Mouse (Mus musculus): ENCODE data around the gene Zfp362.

Gene Zfp362

DNA sequence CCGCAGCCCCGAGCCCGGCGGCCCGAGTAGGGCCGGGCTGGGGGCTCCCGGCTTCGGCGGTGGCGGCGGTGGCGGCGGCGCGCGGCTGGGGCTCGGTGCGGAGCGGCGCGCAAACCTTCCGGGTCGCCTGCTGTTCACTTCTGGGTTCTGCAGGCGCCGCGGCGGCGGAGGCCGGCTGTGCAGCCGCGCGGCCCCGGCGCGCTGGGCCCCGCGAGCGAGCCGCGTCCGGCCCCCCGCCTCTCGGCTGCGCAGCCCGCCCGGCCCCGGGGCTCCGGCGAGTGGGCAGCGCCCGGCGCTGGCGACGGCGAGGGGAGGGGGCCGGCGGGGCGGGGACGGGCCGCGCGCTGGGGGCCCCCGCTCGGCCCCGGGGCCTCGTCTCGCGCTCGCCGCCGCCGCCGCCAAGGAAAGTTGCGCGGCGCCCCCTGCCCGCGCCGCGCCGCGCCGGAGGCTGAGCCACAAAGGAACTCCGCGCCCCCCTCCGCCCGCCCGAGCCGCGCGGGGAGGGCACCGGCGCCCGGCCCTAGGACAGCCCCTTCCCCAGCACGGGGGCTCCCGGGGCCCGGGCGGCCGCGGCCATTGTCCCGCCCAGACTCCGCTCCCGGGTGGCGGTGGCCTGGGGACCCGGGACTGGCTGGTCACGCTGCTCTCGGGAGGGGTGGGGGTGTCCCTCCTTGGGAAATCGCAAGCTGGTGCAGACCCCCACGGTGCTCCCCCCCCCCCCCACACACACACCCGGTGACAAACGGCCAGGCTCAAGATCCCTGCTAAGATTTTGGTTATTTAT lies at the start of gene Zfp362:
Zfp362 (minus strand) TSS at position 3 of the 784 bp plus-strand sequence.
- peak; percentile 67 to 80 for DNase-seq

DNA sequence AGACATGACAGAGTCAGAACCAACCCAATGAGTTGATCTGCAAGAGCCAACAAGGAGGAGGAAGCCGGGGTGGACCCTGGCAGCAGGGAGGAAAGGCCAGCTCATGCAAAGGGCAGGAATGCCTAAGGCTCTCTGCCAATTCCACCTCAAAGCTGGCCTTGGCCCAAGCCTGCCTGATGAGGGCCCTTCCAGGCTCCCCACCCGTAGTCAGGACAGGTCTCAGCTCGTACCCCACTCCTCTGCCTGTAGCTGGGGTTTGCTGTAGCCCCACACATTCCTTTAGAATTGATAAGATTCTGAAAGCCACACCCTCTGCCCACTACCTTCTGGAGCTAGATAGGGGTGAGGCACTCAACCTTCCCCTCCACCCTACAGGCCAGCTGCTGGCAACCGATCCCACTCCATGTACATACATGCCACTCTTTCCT lies 49.8 kb upstream of the Zfp362 start:
- DNase-seq, result peak; percentile 72 to 79

DNA sequence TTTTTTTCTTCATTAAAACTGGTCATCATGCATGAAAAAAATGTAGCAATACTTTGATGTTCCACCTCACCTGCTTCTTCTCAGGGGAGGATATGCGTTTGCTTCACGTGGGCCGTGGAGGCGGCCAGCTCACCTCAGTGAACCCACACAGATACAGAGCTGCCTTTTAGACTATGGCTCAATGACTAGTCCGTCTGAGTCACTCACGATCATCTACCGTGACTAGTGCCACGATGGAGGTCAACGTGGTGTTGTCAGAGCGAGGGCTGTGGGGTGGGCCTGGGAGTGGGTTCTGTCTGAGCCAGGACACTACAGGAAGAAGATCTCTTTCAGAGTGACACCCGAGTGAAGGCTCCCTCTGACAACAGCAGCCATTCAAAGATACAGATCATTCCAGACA lies 47.3 kb upstream of the Zfp362 start:
- no peak for DNase-seq

DNA sequence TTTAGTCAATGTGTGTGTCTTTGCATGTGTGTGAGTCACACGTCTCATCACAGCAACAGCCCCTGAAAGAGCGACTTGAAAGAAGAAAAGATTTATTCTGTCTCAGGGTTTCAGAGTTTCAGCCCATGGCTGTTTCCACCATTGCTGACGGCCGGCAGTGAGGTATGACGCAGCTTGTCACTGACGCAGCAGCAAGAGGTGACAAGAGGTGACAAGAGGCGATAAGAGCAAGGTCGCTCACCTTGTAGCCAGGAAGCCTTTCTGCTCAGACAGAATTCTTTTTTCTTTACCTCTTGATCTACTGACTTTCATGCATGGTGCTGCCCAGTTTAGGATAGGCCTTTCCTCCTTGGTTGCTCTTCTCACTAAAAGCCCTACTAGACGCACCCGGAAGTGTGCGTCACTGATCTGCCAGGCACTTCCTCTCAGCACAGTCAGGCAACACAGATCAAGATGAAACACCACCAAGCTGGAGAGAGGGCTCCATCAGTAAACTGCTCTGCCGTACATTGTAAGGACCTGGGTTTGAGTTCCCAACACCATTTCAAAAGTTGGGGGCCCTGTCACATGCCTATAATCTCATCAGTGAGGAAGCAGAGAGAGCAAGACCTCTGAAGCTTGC lies 46.5 kb upstream of the Zfp362 start:
- DNase-seq, result no peak

DNA sequence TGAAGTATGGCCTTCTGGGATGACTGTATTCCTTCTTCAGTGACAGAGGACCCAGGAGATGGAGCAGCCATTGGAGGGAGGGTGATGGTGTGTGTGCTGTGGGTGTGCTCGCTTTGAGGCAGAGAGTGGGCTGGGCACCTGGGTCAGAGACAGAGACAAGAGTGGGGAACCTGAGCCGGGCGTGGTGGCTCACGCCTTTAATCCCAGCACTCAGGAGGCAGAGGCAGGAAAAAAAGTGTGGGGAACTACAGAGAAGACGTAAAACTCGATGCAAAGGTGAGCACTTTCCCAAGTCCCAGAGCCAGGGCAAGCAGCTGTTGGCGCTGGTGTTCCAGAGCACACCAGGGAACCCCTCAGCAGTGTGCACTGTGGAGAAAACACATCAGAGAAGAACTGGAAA lies 43.8 kb upstream of the Zfp362 start:
- DNase-seq, result no peak

DNA sequence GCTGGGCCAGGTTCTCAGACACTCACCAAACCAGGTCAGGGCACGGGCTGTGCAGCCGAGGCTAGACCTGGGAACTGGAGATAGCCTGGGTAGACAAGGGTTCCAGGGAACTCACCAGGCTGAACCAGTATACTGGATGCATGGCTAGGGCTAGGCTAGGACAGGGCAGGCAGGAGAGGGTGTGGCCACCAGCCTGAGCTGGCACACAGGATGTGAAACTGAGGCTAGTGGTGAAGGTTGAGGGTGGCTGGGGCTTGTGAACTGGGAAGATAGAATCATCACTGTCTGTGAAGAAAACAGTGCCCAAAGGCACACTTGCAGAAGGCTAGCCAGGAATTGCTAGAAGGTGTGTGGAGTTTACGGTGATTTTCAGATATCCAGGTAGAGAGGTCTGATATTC lies 43.1 kb upstream of the Zfp362 start:
- DNase-seq, result no peak

DNA sequence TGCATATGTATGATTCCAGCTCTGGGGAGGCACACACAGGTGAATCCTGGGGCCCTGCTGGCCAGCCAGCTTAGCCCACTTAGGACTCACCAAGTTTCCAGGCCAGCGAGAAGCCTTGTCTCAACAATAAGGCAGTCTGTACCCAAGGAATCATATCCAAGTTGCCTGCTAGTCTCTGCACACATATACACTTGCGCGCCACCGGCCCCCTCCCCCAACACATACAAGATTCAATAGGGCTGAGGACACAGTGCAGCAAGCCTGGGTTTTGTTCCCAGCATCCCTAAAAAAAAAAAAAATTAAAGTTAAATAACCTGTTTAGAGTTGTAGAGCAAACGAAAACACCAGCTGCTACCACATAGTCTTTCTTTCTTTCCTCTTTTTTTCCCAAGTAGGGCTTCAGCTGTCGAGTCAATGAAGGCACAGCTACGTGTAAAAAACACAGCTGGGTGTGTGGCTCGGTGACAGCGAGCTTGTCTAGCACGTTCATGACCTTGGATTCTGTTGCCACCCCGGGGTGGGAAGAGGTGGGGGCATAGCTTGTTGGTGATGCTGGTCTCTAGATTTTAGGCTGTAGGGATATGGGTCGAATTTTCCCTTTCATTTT lies 39.6 kb upstream of the Zfp362 start:
- DNase-seq, result no peak

DNA sequence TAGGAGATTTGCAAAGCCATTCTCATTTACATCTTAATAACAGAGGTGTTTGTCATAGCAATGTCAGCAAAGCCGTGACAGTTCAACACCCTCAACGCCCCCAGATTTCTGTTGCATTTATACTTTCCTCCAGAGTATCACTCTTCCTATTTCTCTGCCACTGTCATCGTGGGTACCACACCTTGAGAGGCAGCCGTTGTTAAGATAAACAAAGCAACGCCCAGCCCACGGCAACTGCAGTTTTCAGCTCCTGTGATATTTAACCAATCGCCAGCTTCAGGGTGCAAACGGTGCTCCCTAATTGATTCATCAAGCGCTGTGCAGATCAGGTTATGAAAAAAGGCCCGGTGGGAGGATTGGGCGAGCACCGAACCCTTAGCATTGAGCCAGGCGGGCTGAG lies 38.7 kb upstream of the Zfp362 start:
- no peak for DNase-seq

DNA sequence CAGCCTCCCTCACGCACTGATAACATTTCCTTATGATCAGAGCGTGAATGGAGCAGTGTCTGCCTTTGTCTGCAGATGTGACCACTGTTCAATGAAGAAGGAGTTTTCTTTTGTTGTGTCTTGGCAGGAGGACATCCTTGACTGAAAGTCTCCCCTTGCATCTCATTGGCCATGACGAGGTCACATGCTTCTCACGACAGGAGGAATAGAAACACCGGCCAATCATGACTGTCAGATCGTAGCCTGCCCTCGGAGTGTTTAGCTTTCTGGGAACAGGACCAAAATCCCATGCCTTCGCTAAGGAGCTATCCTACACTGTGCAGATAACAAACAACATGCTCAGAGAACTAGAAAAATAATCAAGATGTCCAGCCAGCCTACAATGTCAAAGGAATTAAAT lies 35.4 kb upstream of the Zfp362 start:
- DNase-seq, result peak; percentile 21 to 39

DNA sequence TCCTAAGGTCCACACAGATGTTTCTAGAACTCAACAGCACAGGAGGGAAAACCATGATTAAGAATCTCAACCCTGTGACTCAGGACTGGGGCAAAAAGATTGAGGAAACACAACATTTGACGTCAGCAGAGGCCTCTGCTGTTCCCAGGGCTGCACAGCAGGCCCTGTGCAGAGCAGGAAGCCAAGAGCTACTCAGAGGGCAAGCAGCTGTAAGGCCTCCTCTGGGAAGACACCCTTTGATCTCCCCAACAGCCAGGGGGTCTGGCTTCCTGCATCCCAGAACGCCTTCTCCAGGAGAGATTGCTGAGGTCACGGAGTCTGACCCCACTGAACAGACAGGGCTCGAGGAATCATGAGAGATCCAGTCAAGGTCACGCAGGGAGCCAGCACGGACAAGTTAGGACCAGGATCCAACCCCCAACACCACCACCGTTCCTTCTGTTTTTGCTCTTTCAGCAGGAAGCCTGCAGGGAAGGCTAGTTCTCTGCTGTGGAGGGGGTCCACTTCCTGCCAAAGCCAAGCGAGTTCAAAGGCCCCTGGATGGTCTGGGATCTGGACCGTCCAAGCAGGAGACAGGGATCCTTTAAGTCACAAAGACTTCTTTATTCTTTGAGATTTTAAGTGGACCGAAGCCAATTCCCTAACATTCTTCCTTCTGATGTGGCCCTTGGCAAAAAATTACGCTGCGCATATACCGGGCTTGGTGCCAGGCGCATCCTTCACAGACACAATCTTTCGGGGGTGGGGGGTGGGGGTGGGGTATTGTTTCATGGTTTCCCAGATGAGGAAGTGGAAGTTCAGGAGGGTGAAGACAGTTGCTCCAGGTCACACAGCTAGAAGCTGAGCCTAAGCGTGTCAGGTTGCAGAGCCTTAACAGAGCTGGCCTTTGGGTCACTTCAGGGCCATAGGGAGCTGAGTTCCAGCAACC lies 34.2 kb upstream of the Zfp362 start:
- DNase-seq, result peak; percentile 78 to 85

DNA sequence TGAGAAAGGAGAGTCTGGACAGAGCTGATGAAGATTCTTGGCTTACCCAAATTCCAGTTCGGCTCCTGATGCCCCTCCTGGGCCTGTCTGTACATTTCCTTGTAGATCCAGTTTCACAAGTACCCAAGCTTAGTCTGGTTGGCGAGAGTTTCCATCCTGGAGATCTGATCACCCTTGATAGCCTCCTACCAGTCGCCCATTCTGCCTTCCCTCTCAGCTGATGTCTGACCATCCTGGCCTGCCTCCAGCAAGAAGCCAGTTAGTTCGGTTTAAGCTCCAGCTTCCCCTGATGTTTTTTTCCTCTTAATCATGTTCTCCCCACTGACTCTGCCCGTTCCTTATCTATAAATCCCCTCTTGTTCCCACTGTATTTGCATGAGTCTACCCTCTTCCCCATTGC lies 32.4 kb upstream of the Zfp362 start:
- DNase-seq, result no peak

DNA sequence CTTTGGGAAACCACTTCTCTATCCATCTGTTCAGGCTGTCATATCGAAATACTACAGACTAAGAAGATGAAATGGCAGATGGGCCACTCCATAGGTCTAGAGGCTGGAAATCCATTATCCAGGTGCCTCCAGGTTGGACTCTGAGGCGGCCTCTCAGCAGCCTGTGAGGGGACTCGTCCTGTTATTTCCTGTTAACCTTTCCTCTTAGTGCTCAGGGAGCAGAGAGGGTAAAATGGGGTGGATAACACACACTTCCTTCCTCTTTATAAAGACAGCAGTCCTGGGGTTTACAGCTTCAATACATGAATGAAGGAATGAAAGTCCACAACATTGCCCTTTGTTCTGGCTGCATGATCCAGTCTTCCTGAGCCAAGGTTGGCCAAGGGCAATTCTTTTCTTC lies 18.3 kb upstream of the Zfp362 start:
- no peak for DNase-seq

DNA sequence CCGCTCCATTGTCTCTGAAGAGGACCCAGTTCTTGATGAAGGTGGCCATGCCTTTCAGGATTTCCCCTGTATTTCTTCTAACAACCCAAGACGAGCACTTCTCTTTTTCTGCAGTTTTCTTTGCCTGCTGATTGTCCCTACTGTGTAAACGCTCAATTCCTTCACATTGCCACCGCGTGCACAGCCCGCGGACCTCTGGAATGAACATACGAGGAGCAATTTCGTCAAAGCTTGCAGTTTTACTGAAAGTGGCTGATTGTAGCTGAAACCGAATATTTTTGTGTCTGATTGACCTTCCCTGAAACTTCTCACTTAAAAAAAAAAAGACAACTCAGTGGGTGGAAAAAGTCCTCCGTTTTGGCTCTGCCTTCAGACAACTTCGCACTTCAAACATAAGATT lies 14.7 kb upstream of the Zfp362 start:
- DNase-seq, result no peak

DNA sequence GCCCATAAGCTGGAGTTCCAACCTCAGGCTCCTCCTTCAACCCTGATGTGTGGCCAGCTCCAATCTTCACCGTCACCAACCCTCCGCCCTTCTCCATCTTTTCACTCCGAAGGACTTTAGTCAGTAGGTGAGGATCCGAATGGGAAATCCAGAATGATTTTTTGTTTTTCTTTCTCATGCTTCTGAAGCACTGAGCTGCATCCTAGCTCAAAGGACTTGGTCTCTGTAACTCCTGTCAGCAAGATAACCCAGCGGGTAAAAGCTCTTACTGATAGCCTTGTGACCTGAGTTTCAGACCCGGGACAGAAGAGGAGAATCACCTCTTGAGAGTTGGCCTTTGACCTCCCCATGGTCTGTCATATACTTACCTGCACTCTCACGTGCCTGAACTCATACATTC lies 11.2 kb upstream of the Zfp362 start:
- DNase-seq, result no peak

DNA sequence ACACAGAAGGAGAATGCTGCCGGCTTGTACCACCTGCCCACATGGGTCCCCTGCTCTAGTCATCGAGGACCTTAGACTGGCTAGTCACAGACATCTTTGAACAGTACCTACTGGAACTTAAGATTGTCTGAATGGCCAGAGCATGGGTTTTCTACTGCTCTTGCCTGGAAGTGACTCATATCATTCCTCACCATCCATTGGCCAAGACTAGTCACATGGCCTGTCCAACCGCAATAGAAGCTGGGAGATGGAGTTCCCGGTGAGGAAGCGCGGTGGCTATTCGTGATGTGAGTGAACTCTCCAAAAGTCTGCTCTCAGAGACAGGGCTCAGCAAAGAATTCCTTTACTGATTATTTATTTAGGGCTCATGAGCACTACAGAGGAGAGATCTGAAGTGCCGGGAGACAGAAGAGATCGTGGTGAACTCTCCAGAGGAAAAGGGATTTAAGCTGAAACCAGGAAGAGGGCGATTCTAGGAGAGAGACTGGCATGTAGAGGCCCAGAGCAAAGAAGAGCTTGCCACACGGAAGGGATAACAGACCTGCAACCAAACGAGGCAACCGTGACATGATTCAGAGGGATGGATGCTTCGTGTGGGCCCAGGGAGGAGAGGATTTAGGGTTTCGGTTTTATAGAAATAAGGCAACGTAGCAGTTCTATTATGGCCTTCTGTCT lies 5.7 kb upstream of the Zfp362 start:
- DNase-seq, result peak; percentile 77 to 86

DNA sequence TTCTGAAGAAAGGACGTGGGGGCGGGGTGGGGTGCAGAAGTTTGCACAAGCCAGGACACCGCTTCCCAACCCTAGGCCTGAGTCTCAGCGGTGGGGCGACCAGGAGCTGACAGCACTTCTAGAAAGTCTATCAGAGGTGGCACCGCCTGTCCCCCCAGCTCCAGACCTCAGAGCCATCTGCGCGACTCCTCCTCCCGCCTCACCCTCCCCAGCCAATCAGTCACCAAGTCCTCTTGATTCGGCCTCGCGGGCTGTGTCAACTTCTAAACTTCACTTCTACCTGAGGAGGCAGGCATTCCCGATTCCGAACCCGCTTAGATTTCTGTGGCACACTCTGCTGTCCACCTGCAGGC lies 958 bp upstream of the Zfp362 start:
- peak; percentile 77 to 86 for DNase-seq

DNA sequence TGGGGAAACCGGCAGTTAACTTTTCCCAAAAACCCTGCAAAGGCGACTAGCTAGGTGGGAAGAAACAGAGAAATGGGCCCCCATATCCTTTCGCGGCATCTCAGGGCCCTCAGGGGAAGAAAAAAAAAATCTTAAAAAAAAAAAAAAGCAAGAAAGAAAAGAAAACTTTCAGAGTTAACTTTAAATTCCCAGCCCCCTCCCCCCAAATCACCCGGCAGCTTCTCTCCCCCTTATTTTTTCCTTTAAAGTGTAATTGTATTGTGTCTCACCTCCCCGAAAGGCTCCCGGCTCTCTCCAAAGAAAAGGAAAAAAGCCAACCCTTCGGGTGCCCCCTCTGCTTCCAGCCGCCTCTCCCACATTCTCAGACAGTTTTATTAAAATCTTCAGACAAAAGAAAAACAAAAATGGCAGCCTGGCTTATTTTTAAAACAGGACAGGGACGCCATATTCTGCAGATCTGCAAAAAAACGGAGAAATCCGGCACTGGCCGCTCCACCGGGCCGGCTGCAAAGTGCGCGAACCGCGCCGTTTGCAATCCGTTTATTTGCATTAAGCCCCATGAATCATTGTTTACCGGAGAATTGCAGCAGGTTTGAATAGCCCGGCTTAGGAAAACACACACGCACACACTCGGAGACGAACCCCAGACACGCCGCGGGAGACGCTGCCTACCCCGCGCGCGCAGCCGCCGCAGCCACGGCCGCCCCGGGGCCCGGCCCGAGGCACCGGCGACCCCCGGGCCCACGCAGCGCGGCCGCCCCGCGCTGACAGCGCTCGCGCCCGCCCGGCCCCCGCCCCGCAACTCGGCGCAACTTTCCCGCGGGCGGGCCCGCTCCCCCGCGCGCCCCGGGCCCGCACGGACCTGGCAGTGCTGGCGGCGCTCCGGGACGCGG lies 449 bp downstream of the Zfp362 start:
- DNase-seq, result peak; percentile 45 to 69

DNA sequence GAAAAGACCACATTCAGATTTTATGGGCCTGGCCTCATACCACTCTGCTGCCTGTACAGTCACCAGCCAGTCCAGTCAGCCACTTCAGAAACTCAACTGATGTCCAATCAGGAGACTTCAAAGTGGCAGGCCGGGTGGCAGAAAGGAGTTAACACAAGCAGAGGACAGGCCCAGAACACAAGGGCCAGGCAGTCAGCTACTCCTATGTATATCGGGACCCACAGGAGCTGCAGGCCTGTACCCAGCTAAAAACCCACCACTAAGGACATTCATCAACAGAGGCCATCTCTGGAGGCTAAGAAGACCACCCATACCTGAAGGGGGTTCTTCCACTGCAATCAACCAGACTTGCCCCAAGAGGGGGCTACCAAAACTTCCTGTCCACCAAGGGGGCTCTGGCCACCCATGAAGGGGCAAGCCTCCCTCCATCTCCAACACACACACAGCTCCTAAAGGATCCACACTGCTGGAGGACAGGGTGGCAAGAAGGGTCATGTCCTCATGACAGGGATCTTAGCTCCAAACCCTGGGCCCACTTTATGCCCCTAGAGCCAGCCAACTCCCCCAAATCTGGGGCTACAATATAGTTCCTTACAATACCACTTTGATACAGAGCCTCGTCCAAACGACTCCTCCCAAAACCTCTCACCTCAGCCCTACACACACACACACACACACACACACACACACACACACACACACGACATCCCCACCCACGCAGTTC lies 1.3 kb downstream of the Zfp362 start:
- DNase-seq, result peak; percentile 45 to 64

DNA sequence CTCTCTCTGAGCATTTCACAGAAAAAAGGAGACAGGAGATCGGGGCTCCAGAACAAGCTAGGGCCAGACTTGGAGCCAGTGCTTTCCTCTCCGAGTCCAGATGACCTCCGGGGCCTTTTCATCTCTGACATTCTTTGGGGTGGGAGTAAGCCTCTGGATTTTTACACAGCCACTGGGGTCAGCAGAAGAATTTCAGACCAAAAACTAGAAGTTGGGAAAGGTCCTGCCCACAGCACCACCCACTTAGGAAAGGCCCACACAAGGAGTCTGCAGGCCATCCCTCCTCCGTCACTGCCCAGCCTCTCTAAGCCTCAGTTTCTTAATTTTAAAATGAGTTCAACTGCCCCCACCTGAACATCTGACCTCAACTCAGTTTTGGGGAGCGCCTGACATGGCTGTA lies 2.3 kb downstream of the Zfp362 start:
- DNase-seq, result peak in 1 of 2 experiments; percentile 58

DNA sequence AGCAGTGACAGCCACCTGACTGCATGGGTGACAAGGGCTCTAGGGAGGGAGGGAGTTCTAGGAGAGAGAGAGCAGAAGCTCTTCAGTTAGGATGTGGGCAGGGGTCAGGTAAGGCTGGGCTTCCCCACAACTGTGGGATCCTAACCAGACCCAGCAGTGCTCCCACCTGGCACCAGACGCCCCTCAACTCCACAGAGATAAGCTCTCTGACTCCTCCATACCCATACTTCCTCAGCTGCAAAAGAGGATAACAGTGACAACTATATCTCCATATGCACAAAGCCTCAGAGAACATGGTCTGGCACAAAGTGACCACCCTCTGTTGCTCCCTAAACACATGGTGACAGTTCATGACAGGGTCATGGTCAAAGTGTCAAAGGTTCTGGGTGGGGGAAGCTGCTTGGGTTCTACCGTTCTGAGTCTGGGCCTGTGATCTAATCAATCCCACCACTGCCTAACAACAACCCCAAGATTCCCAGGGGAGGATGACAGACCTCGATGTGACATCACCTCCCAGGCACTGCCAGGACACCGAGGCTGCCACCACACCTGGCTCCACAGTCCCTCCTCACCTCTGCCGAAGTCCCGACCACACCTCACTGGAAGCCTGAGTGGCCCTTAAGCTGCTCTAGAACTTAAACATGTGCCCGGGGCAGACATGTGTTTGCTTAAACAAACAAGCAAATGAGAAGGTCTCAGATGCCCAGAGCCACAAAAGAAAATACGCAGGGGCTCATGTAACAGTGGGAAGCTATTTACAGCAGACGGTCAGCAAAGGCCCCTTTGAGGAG lies 4.0 kb downstream of the Zfp362 start:
- DNase-seq, result no peak

All from kidney, postnatal 4 days (tissue).